Mouse (Mus musculus): ENCODE results near the gene Lmna.

Gene Lmna

DNA sequence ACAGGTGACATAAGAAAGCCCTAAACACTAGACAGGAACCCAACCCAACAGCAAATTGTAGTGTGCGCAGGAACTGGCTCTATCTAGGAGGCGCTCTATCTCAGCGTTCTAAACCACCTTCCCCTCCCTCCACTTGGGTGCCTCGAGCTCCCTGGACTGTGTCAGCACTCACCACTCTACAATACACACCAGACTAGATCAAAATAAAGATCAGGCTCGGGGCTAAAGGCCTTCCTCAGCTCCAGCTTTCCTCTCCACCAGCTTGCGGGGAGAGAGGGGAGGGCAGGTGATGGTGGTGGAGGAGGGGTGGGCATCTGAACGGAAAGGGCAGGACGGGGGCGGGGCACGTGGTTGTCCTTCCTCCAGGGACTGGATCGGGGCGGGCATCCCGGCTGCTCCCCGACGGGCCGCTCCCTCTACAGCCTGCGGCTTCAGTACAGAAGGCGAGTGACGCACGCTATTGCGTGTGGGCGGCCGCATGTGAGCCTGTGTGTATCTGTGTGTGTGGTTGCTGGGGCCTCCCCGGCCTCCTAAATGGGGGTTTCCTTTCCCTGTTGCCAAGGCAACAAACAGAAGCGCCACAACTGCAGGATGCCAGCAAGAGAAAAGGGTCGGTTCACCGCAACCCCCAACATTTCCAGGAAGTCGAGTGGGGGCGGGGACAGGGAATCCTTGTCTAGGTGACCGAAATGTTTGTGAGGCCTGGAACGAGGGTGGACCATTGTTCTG, at the start of gene Lmna:
Gene Lmna (minus strand): TSS at position 265 of the 729 bp plus-strand sequence.
- DNase-seq (ENCODE audit: low spot score), result peak; percentile 91

DNA sequence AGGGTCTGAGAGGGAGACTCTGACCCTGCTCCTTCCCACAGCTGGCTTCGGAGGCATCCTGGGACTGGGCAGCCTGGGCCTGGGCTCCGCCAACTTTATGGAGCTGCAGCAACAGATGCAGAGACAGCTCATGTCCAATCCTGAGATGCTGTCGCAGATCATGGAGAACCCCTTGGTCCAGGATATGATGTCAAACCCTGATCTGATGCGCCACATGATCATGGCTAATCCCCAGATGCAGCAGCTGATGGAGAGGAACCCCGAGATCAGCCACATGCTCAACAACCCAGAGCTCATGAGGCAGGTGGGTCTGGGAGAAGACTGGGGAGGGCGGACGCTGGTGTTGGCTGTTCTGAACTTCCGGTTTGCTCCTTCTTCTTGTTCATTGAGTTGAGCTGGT, 46.9 kb upstream of the Lmna start:
- DNase-seq (ENCODE audit: low spot score), result no peak

- DNase-seq (ENCODE audit: low spot score), result no peak
Observed at GRCm38 (mm10) chr3:88555731-88556130, 46.0 kb upstream of the Lmna start.

- no peak for DNase-seq (ENCODE audit: low spot score)
Observed at GRCm38 (mm10) chr3:88555069-88555605, 45.4 kb upstream of the Lmna start.

DNA sequence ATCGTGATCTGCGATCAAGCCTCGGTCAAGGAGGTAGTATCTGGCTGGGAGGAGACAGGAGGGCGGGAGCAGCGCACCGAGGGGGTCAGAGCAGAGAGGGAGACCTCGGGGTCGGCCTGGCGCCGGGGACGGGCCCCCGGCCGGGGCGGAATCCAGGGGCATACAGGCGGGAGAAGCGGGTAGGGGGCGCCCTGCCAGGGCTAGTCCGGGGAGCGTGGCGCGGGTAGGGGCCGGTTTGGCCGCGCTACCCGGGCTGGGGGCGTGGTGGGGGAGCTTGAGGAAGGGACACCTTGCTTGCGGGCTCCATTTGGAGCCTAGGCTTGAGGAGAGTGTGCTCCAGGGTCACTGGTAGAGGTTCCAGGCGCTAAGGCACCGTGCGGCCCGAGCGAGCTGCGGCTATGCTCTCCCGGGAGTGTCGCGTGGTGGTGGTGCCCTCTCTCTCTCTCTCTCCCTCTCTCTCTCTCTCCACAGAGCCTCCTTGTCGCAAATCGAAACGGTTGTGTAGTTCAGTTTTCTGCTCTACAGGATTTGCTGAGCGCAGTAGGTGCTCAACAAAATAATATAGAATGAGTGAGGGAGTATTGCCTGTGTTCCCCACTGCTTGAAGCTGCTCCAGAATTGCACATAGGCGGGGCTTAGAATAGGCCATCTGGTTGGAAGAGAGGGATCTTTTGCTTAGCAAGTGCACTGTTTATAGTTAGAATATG, 44.3 kb upstream of the Lmna start:
- DNase-seq (ENCODE audit: low spot score), result no peak

GRCm38 (mm10) chr3:88553525-88553879, 43.7 kb upstream of the Lmna start, which contains the start of gene Ubqln4:
Ubqln4 (plus strand) TSS chr3:88553758.
- DNase-seq (ENCODE audit: low spot score), result peak; percentile 95

DNA sequence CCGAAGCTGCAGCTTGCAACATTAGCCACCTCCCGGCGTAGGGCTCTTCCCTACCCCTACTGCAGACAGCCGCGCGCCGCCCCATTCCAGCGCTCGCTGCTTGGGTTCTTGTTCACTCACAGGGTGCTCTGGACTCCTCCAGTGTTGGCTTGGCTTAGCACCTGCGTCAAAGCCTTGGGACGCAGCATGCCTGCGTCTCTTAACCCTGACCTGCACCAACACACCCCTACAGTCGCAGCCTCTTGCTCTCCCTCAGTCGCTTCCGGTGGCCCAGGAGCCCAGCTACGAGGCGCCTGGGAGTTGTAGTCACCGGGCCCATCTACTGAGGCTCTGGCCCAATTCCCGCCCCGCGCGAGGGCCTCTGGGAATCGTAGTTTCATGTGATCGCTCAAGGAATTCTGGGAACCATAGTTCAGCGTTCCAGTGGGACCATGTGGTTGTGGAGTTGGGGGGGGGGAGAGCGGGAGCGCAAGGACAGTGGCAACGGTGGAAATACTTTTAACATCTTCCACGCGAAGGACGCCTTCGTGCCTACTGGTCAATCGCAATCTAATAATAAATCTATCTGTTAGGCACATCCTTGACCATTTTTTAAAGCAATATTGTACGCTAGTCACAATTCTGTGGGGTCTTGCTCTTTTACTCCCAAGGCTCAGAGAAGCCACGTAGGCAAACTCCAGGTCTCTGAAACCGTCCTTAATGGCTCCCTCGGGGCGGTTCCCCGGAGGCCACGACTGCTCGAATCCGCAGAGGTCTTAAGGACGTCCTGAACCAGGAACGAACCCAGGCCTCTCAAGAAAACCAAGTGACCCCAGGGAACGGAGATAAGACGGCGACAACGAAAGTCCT, 43.1 kb upstream of the Lmna start, which contains the start of gene Lamtor2:
Gene Lamtor2 (minus strand): TSS at position 399 of the 849 bp plus-strand sequence.
- DNase-seq (ENCODE audit: low spot score), result peak; percentile 91

DNA sequence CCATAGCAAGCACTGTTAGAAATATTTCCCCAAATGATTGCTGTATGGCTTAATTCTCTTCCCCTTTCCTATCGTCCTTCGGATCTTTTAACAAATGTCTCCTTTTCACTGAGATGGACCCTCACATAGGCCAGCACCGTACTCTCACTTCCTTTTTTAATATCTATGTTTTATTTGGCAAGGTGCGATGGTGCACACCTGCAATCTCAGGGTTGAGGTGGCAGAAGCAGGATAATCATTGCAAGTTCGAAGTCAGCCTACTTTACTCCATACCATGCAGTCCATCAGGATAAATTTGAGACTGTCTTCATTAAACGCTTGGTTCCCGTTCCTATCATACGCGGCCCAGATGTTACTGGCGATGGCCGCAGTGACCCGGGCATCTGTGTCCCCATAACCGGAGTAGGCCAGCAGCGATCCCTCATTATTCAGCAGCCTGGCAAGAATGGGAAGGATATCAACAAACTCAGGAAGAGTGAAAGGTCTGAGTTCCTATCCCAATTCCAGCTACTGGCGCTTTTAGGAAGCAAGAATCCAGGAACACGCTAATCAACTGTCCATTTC, 42.4 kb upstream of the Lmna start:
- no peak for DNase-seq (ENCODE audit: low spot score)

- DNase-seq (ENCODE audit: low spot score), result no peak
Observed at GRCm38 (mm10) chr3:88551586-88551985, 41.8 kb upstream of the Lmna start.

- peak; percentile 61 for DNase-seq (ENCODE audit: low spot score)
Observed at GRCm38 (mm10) chr3:88548180-88548917, 38.6 kb upstream of the Lmna start, which contains the start of gene Rab25. Rab25 (minus strand) TSS chr3:88548300.

DNA sequence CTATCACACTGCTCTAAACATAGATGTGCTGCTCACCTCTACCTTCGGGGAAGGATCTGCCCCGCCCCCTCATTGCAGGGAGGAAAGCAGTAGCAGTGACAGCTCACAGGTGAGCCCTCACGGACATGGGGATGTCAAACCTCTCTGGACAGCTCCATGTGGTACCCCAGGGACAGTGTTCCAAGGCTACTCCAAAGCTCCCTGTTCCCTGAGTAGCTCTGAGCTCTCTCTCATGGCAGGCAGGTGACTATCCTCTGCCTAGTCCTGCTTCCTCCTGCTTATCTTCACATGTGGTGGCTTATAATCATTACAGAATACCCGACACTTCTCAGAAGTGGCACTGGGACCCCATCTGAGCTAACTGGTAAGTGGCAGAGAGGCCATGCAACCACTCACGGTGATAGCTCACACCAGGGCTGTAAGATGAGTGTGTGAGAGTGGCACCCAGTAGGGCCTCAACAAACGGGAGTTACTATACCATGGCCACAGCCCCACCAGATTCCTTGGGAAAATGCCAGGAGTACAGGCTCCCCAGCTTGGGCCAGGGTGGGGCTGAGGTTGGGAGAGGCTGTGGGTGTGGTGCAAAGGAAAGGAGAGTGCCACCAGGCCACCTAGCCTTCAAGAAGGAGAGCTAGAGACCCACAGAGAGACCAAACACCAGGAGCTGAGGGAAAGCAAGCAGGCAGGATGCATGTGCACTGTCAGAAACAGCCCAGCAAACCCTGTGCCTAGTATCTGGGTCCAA, 37.1 kb upstream of the Lmna start:
- DNase-seq (ENCODE audit: low spot score), result no peak

DNA sequence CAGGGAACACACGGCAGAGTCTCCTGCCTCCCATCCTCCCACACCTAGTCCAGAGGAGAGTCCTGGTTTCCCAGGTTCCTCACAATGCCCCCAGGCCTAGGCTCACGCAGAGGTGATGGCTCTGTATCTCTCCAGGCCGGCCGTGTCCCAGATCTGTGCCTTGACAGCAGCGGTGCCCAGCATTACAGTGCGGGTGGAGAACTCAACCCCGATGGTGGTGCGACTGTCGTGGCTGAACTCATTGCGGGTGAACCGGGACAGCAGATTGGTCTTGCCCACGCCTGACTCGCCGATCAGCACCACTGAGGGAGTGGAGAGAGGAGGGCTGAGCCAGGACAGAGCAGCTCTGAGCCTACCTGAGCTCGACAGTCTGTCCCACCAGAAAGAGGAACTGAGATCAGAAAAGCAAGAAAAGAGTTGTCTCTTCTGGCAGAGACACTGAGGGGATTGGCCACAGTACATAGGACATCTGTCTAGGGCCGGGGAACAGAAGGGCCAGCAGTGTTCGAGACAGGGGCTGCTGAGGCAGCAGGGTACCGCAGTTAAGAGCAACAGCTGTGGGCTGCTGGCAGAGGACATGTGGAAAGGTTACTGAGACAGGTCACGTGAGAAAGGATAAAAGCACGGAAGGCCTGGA, 35.3 kb upstream of the Lmna start:
- no peak for DNase-seq (ENCODE audit: low spot score)

DNA sequence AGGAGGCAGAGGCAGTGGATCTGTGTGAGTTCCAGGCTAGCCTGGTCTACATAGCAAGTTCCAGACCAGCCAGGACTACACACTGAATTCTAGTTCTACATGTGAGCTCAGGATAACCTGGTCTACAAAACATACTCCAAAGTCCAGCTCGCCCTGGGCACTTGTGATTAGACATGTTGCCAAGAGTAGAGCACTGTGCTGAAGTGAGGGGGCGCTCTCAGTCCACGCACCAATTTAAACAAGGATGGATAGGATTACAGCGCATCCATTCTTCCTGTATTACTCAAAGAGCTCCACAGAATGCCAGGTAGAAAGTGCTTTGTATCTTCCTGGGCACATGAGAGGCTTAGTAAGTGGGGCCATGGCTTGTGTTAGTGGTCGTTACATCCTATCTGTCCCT, 34.8 kb upstream of the Lmna start:
- no peak for DNase-seq (ENCODE audit: low spot score)

GRCm38 (mm10) chr3:88543651-88544410, 34.1 kb upstream of the Lmna start:
- no peak for DNase-seq (ENCODE audit: low spot score)

DNA sequence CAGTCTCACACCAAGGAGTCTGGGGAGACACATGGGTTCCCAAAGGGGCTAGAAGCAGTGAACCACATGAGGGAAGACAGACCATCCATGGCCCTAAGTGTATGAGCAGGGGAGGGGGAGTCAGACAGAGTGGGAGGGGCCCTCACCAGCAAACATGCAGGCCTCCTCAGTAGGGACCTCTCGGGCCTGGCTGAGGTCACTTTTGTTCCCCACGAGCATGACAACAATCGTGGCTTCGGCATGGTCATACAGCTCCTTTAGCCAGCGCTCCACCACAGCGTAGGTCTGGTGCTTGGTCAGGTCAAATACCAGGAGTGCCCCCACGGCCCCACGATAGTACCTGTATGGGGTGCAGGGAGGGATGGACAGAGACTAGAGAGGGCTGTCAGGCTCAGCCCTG, 33.4 kb upstream of the Lmna start:
- DNase-seq (ENCODE audit: low spot score), result no peak

DNA sequence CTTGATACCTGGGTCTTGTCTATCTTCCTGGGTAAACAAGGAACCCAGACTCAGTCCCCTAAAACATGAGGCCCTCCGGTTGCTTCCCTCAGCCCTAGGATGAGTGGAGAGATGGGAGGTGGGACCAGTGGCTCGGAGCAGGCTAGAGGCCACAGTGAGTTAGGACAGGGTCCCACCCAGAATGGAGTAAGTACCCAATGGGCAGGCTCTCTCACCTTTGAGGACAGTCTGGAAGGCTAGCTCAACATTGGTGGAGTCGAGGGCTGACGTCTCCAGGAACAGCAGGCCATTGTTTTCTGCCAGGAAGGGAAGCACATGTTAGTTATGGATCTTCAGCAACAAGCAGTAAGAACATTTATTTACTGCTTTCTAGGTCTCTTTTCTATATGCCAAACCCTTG, 32.7 kb upstream of the Lmna start:
- DNase-seq (ENCODE audit: low spot score), result no peak

DNA sequence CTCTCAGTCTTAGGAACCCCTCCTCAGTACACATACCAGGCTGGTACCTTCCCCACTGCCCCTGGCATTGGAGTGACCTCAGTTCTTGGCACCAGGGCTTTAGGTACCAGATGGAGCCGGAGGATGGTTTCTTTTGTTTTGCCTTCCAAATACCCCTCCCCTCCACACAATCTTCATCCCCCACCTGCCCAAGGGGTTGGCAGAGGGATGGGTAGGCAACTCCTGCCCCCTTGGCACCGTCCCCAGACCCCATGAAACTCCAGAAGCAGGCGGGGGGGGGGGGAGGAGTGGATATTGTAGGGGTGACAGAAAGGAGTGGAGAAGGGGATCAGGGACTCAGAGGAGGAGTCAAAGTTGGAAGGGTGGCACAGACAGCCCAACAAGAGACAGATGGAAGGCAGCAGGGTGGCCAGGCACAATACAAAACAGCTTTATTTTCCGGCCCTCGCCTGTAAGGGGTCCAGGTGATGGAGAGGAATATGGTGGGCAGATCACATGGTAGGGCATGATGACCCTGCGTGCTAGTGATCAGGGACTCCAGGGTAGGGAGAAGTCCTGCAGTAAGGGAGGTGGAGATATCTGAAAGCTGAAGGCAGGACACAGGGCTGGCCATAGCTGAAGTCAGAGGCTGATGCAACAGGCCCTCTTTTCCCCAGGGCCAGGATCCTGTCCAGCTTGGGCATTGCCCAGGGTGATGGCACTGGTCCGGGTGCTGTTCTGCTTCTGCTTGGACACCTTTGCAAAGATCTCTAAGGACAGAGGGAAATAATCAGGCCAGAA, 32.1 kb upstream of the Lmna start:
- no peak for DNase-seq (ENCODE audit: low spot score)

GRCm38 (mm10) chr3:88540085-88540484, 30.3 kb upstream of the Lmna start:
- DNase-seq (ENCODE audit: low spot score), result no peak
